Mouse (Mus musculus) liver, embryonic 15.5 days (tissue): ENCODE results near the gene Sh2d1b1. TPM values are rescaled to one million over a fixed set of nuclear protein-coding genes. Genes with fewer than 3 reads are reported as not detected.

Experiments used
- ATAC-seq: fragments of 200-750 bp; cut with Nextera tagmentation; 2 replicates; pipeline ENCODE4 v1.8.0; 2017; ENCODE audit warnings: moderate number of reproducible peaks, mild to moderate bottlenecking, moderate library complexity; ENCODE audit not compliant: insufficient read depth
- H3K27ac ChIP-seq: fragments of 300-500 bp; sonication (generic); replicated peaks from 2 replicates; pipeline ENCODE4 v1.5.1; 2015; ENCODE audit warnings: mild to moderate bottlenecking, inconsistent platforms
- H3K27me3 ChIP-seq: fragments of 300-500 bp; sonication (generic); 2 replicates; pipeline ENCODE4 v1.6.1; 2015; ENCODE audit warnings: mild to moderate bottlenecking, inconsistent platforms
- H3K36me3 ChIP-seq: fragments of 300-500 bp; sonication (generic); replicated peaks from 2 replicates; pipeline ENCODE4 v1.6.1; 2015; ENCODE audit warnings: moderate library complexity, mild to moderate bottlenecking, inconsistent platforms
- H3K4me1 ChIP-seq: fragments of 300-500 bp; sonication (generic); replicated peaks from 2 replicates; pipeline ENCODE4 v1.6.1; 2015; ENCODE audit warnings: inconsistent platforms
- H3K4me2 ChIP-seq: fragments of 300-500 bp; sonication (generic); 2 replicates; pipeline ENCODE4 v1.6.1; 2015; ENCODE audit warnings: moderate library complexity, mild to moderate bottlenecking, inconsistent platforms
- H3K4me3 ChIP-seq: fragments of 300-500 bp; sonication (generic); replicated peaks from 2 replicates; pipeline ENCODE4 v1.5.1; 2015; ENCODE audit warnings: mild to moderate bottlenecking, inconsistent platforms
- H3K9ac ChIP-seq: fragments of 300-500 bp; sonication (generic); 2 replicates; pipeline ENCODE4 v1.6.1; 2015; ENCODE audit warnings: moderate library complexity, mild to moderate bottlenecking, inconsistent platforms
- H3K9me3 ChIP-seq: fragments of 300-500 bp; sonication (generic); replicated peaks from 2 replicates; pipeline ENCODE4 v1.6.1; 2016; ENCODE audit warnings: inconsistent platforms
- WGBS: fragments of 180-500 bp; shearing (Covaris S2); methylation state at CpG from one replicate; pipeline ENCODE4 v1.1.7; 2015; ENCODE audit warnings: mixed read lengths; ENCODE audit not compliant: insufficient replicate concordance; 5-methylcytosine and 5-hydroxymethylcytosine counted together
- polyA plus RNA-seq: library from polyadenylated mRNA; unstranded; fragments of >200 nt; fragmentation: Nextera tagmentation; extraction: Ambion mirVana; gene quantifications from 2 replicates; pipeline ENCODE4 v1.2.1, GENCODE M21; 2015

The Sh2d1b1 gene
- polyA plus RNA-seq, 1 experiment from 2014 or later, result 0.43 TPM

GRCm38 (mm10) chr1:170294786-170295570 is 17.9 kb downstream of the Sh2d1b1 start:
- H3K4me1 ChIP-seq, result no peaks in the 10 kb centered on the region
- H3K36me3 ChIP-seq, result no peaks in the 10 kb centered on the region
- no peak for ATAC-seq
- H3K9ac ChIP-seq, result no peak overlapping the region
- H3K27ac ChIP-seq, result no peak overlapping the region
- no peaks in the 10 kb centered on the region for H3K27me3 ChIP-seq
- no peaks in the 10 kb centered on the region for H3K9me3 ChIP-seq
- WGBS, result 66% methylated on average over 15 of the region's 15 CpGs
- H3K4me3 ChIP-seq, result no peak overlapping the region
- H3K4me2 ChIP-seq, result no peak overlapping the region

GRCm38 (mm10) chr1:170299496-170299895 is 22.4 kb downstream of the Sh2d1b1 start:
- H3K36me3 ChIP-seq, result no peaks in the 10 kb centered on the region
- H3K4me3 ChIP-seq, result no peak overlapping the region
- 43% methylated on average over 4 of the region's 4 CpGs for whole genome bisulfite sequencing
- ATAC-seq, result no peak
- no peak overlapping the region for H3K27ac ChIP-seq
- H3K4me1 ChIP-seq, result no peaks in the 10 kb centered on the region
- no peak overlapping the region for H3K4me2 ChIP-seq
- H3K9me3 ChIP-seq, result no peaks in the 10 kb centered on the region
- no peak overlapping the region for H3K9ac ChIP-seq
- H3K27me3 ChIP-seq, result no peaks in the 10 kb centered on the region

- H3K4me3 ChIP-seq, result no peak overlapping the region
- H3K27ac ChIP-seq, result no peak overlapping the region
- 74% methylated on average over 9 of the region's 9 CpGs for whole genome bisulfite sequencing
- no peaks in the 10 kb centered on the region for H3K36me3 ChIP-seq
- no peaks in the 10 kb centered on the region for H3K9me3 ChIP-seq
- H3K4me2 ChIP-seq, result no peak overlapping the region
- no peaks in the 10 kb centered on the region for H3K4me1 ChIP-seq
- no peaks in the 10 kb centered on the region for H3K27me3 ChIP-seq
- no peak for ATAC-seq
- H3K9ac ChIP-seq, result no peak overlapping the region
Observed at GRCm38 (mm10) chr1:170301686-170302085, 24.6 kb downstream of the Sh2d1b1 start.

GRCm38 (mm10) chr1:170302456-170302855 is 25.3 kb downstream of the Sh2d1b1 start:
- Histone ChIP-seq H3K27me3 (no peaks in the 10 kb centered on the region), H3K9ac (no peak overlapping the region), H3K36me3 (no peaks in the 10 kb centered on the region), H3K27ac (no peak overlapping the region), H3K9me3 (no peaks in the 10 kb centered on the region), H3K4me1 (no peaks in the 10 kb centered on the region), H3K4me3 (no peak overlapping the region), H3K4me2 (no peak overlapping the region)
- WGBS, result 63% methylated on average over 6 of the region's 6 CpGs
- ATAC-seq, result no peak

GRCm38 (mm10) chr1:170303103-170303502 is 26.0 kb downstream of the Sh2d1b1 start:
- Histone ChIP-seq H3K4me1 (no peaks in the 10 kb centered on the region), H3K4me2 (no peak overlapping the region), H3K4me3 (no peak overlapping the region), H3K9ac (no peak overlapping the region), H3K36me3 (no peaks in the 10 kb centered on the region), H3K9me3 (no peaks in the 10 kb centered on the region), H3K27me3 (no peaks in the 10 kb centered on the region), H3K27ac (no peak overlapping the region)
- no peak for ATAC-seq
- WGBS, result 67% methylated on average over 6 of the region's 6 CpGs

- H3K4me3 ChIP-seq, result no peak overlapping the region
- H3K9ac ChIP-seq, result no peak overlapping the region
- ATAC-seq, result no peak
- H3K4me1 ChIP-seq, result no peaks in the 10 kb centered on the region
- WGBS, result 54% methylated on average over 10 of the region's 10 CpGs
- H3K27me3 ChIP-seq, result no peaks in the 10 kb centered on the region
- H3K4me2 ChIP-seq, result no peak overlapping the region
- H3K9me3 ChIP-seq, result no peaks in the 10 kb centered on the region
- H3K36me3 ChIP-seq, result no peaks in the 10 kb centered on the region
- no peak overlapping the region for H3K27ac ChIP-seq
Observed at GRCm38 (mm10) chr1:170305002-170305401, 27.9 kb downstream of the Sh2d1b1 start.

GRCm38 (mm10) chr1:170306232-170306631 is 29.1 kb downstream of the Sh2d1b1 start, which contains the start of gene Gm7694:
Gm7694 (minus strand) TSS chr1:170306332.
- 69% methylated on average over 4 of the region's 4 CpGs for WGBS
- no peaks in the 10 kb centered on the region for H3K9me3 ChIP-seq

GRCm38 (mm10) chr1:170308503-170308902 is 31.4 kb downstream of the Sh2d1b1 start, which contains the start of gene Spata46:
Spata46 (plus strand) TSS chr1:170308803.
- Histone ChIP-seq H3K4me3 (no peak within 1 kb of the TSS), H3K27ac (no peak within 1 kb of the TSS), H3K4me2 (no peak within 1 kb of the TSS), H3K4me1 (no peaks in the 10 kb centered on the region), H3K9me3 (no peaks in the 10 kb centered on the region), H3K27me3 (no peaks in the 10 kb centered on the region), H3K9ac (no peak within 1 kb of the TSS), H3K36me3 (no peaks in the 10 kb centered on the region)
- no peak for ATAC-seq
- 82% methylated on average over 4 of the region's 4 CpGs for WGBS

More at GRCm38 (mm10) chr1:170306232-170306631, 29.1 kb downstream of the Sh2d1b1 start, which contains the start of gene Gm7694:
- Histone ChIP-seq H3K27me3 (no peaks in the 10 kb centered on the region), H3K4me1 (no peaks in the 10 kb centered on the region), H3K9ac (no peak within 1 kb of the TSS), H3K27ac (no peak within 1 kb of the TSS), H3K36me3 (no peaks in the 10 kb centered on the region), H3K4me3 (no peak within 1 kb of the TSS), H3K4me2 (no peak within 1 kb of the TSS)
- no peak for ATAC-seq

GRCm38 (mm10) chr1:170311431-170311830 is 34.3 kb downstream of the Sh2d1b1 start:
- Histone ChIP-seq H3K4me1 (no peaks in the 10 kb centered on the region), H3K36me3 (no peaks in the 10 kb centered on the region), H3K9ac (no peak overlapping the region), H3K27ac (no peak overlapping the region), H3K4me2 (no peak overlapping the region), H3K27me3 (no peaks in the 10 kb centered on the region), H3K4me3 (no peak overlapping the region), H3K9me3 (no peaks in the 10 kb centered on the region)
- WGBS, result 50% methylated on average over 6 of the region's 6 CpGs
- no peak for ATAC-seq

- Histone ChIP-seq H3K4me1 (no peaks in the 10 kb centered on the region), H3K27ac (no peak overlapping the region), H3K36me3 (peaks cover 5% of the 10 kb centered on the region; the same call in 1 of the 2 replicates), H3K9me3 (no peaks in the 10 kb centered on the region), H3K4me2 (no peak overlapping the region), H3K4me3 (no peak overlapping the region), H3K27me3 (no peaks in the 10 kb centered on the region), H3K9ac (no peak overlapping the region)
- no peak for ATAC-seq
- WGBS, result 71% methylated on average over 2 of the region's 2 CpGs
Observed at GRCm38 (mm10) chr1:170322046-170322445, 44.9 kb downstream of the Sh2d1b1 start.

GRCm38 (mm10) chr1:170323001-170323400 is 45.9 kb downstream of the Sh2d1b1 start:
- no peak for ATAC-seq
- Histone ChIP-seq H3K9ac (no peak overlapping the region), H3K4me2 (no peak overlapping the region), H3K9me3 (no peaks in the 10 kb centered on the region), H3K36me3 (peaks cover 5% of the 10 kb centered on the region; the same call in 1 of the 2 replicates), H3K4me3 (no peak overlapping the region), H3K27me3 (no peaks in the 10 kb centered on the region), H3K27ac (no peak overlapping the region), H3K4me1 (no peaks in the 10 kb centered on the region)
- 78% methylated on average over 10 of the region's 10 CpGs for WGBS
